Mouse (Mus musculus) MEL (cell line): ENCODE results near the gene Alx3. TPM values are rescaled to one million over a fixed set of nuclear protein-coding genes. Genes with fewer than 3 reads are reported as not detected.

Experiments
- DNase-seq: peaks from one replicate; pipeline ENCODE4 v3.0.0; 2011; ENCODE audit warnings: low read depth, low spot score
- H3K27ac ChIP-seq: 2 replicates; pipeline ENCODE4 v1.5.1; 2012; ENCODE audit warnings: low read depth, mild to moderate bottlenecking, control low read depth, low read length, moderate library complexity; ENCODE audit not compliant: control insufficient read depth
- H3K27me3 ChIP-seq, 2 experiments: fragments of 150-350 bp in 1 of 2; sonication (generic) in 1 of 2; 2 replicates each; pipeline ENCODE4 v1.6.1; 2012; ENCODE audit warnings: low read length in 2 of 2, mild to moderate bottlenecking in 2 of 2, improper control_type of control experiment in 1 of 2, moderate library complexity in 1 of 2; ENCODE audit not compliant: insufficient read depth in 2 of 2, control insufficient read depth in 1 of 2
- H3K36me3 ChIP-seq, 2 experiments: 2 replicates each; pipeline ENCODE4 v1.6.1; 2012 to 2014; ENCODE audit warnings: low read length in 2 of 2, improper control_type of control experiment in 1 of 2, inconsistent platforms in 1 of 2, mild to moderate bottlenecking in 1 of 2; ENCODE audit not compliant: insufficient read depth in 2 of 2, control insufficient read depth in 1 of 2
- H3K4me1 ChIP-seq, 2 experiments: fragments of 150-350 bp in 1 of 2; sonication (generic) in 1 of 2; 2 replicates each; pipeline ENCODE4 v1.6.1; 2012; ENCODE audit warnings: low read length in 2 of 2, improper control_type of control experiment in 1 of 2, mild to moderate bottlenecking in 1 of 2; ENCODE audit not compliant: insufficient read depth in 2 of 2, control insufficient read depth in 1 of 2
- H3K4me3 ChIP-seq, 2 experiments: fragments of 150-350 bp in 1 of 2; sonication (generic) in 1 of 2; 2 replicates each; pipeline ENCODE4 v1.5.1; 2012; ENCODE audit warnings: low read depth in 2 of 2, low read length in 2 of 2, mild to moderate bottlenecking in 2 of 2, moderate library complexity in 2 of 2, control low read depth in 1 of 2, improper control_type of control experiment in 1 of 2; ENCODE audit not compliant: control insufficient read depth in 1 of 2, insufficient read depth in 1 of 2
- H3K79me2 ChIP-seq: 2 replicates; pipeline ENCODE4 v1.6.1; 2012; ENCODE audit warnings: mild to moderate bottlenecking, low read length, moderate library complexity; ENCODE audit not compliant: control insufficient read depth, poor library complexity, insufficient read depth
- H3K9ac ChIP-seq: 2 replicates; pipeline ENCODE4 v1.6.1; 2012; ENCODE audit warnings: low read depth, mild to moderate bottlenecking, control low read depth, low read length, moderate library complexity; ENCODE audit not compliant: control insufficient read depth, poor library complexity, severe bottlenecking
- H3K9me3 ChIP-seq: fragments of 150-350 bp; sonication (generic); replicated peaks from 2 replicates; pipeline ENCODE4 v1.6.1; 2012; ENCODE audit warnings: mild to moderate bottlenecking, low read length, improper control_type of control experiment, moderate library complexity; ENCODE audit not compliant: insufficient read depth
- CHD1 ChIP-seq: IDR thresholded peaks from 2 replicates; pipeline ENCODE4 v1.6.1; 2012; ENCODE audit warnings: low read depth, mild to moderate bottlenecking, inconsistent platforms, low read length, improper control_type of control experiment
- EP300 ChIP-seq, 2 experiments: IDR thresholded peaks; 2 replicates each; pipeline ENCODE4 v1.6.1; 2011; ENCODE audit warnings: improper control_type of control experiment in 2 of 2, low read length in 2 of 2, low read depth in 1 of 2, mild to moderate bottlenecking in 1 of 2
- GATA1 ChIP-seq: IDR thresholded peaks from 2 replicates; pipeline ENCODE4 v1.6.1; 2011; ENCODE audit warnings: low read depth, low read length, improper control_type of control experiment
- JUND ChIP-seq: IDR thresholded peaks from 2 replicates; pipeline ENCODE4 v1.6.1; 2011; ENCODE audit warnings: low read depth, mild to moderate bottlenecking, improper control_type of control experiment, low read length
- POLR2AphosphoS2 ChIP-seq: IDR thresholded peaks from 2 replicates; pipeline ENCODE4 v1.6.1; 2011; ENCODE audit warnings: low read length, improper control_type of control experiment
- SMC3 ChIP-seq: IDR thresholded peaks from 2 replicates; pipeline ENCODE4 v1.6.1; 2011; ENCODE audit warnings: low read depth, low read length, improper control_type of control experiment
- UBTF ChIP-seq: IDR thresholded peaks from 2 replicates; pipeline ENCODE4 v1.6.1; 2012; ENCODE audit warnings: low read depth, mild to moderate bottlenecking, inconsistent platforms, low read length, improper control_type of control experiment, moderate library complexity, borderline replicate concordance; ENCODE audit not compliant: insufficient read depth
- ZC3H11A ChIP-seq: IDR thresholded peaks from 2 replicates; pipeline ENCODE4 v1.6.1; 2012; ENCODE audit warnings: low read depth, mild to moderate bottlenecking, inconsistent platforms, low read length, improper control_type of control experiment
- polyA plus RNA-seq, 2 experiments: library from polyadenylated mRNA; stranded (reverse) in 1 of 2; unstranded in 1 of 2; fragments of >175 nt in 1 of 2; fragments of >200 nt in 1 of 2; gene quantifications; 2 replicates each; pipeline versions ENCODE4 v1.2.1 to v1.2.4; 2012; ENCODE audit warnings: low replicate concordance in 2 of 2, low read depth in 1 of 2; ENCODE audit not compliant: insufficient read length in 2 of 2, insufficient read depth in 1 of 2, missing spikeins in 1 of 2
- total RNA-seq: library from RNA; depleted of rRNA; stranded (reverse); fragments of 300-350 nt; gene quantifications from 2 replicates; pipeline ENCODE4 v1.2.3, GENCODE M21; 2012; rRNA removed

Gene Alx3
- total and polyA plus RNA-seq, 3 experiments = not detected

- TF ChIP-seq GATA1 (no peak), CHD1 (no peak), POLR2AphosphoS2 (no peak), EP300 (IDR thresholded peaks at IDR 0.05; ENCODE audit: low read depth in 1 of 2, low read length in 2 of 2) (no peak), JUND (no peak), ZC3H11A (no peak), SMC3 (no peak), UBTF (no peak)
- H3K27me3 ChIP-seq = no peaks in the 10 kb centered on the region
- H3K27ac ChIP-seq = no peak overlapping the region
- no peak overlapping the region for H3K4me3 ChIP-seq
- no peak for DNase-seq
- no peaks in the 10 kb centered on the region for H3K36me3 ChIP-seq
- no peak overlapping the region for H3K9ac ChIP-seq
- no peaks in the 10 kb centered on the region for H3K4me1 ChIP-seq
- no peaks in the 10 kb centered on the region for H3K79me2 ChIP-seq
- no peaks in the 10 kb centered on the region for H3K9me3 ChIP-seq
These were observed 60.0 kb downstream of the Alx3 start for GRCm38 (mm10) chr3:107654861-107655260.

Other genes with a start within 250 kb of the Alx3 start
- gene Kcnc4, start 135.5 kb upstream of the Alx3 start, total RNA-seq = not detected in 2 replicates
- gene Kcnc4, start 135.5 kb upstream of the Alx3 start, polyA plus RNA-seq = not detected
- 0.04 TPM in 1 of 2 replicates, not detected in the other for gene Slc6a17, start 77.0 kb upstream of the Alx3 start, total RNA-seq
- not detected for gene Slc6a17, start 77.0 kb upstream of the Alx3 start, polyA plus RNA-seq
- not detected in 2 replicates for gene Ubl4b, start 40.0 kb upstream of the Alx3 start, total RNA-seq
- gene Ubl4b, start 40.0 kb upstream of the Alx3 start, polyA plus RNA-seq = not detected
- gene Gm10961, start 36.3 kb downstream of the Alx3 start, total RNA-seq = not detected in 2 replicates
- gene Gm10961, start 36.3 kb downstream of the Alx3 start, polyA plus RNA-seq = not detected
- gene Strip1, start 36.7 kb downstream of the Alx3 start, total RNA-seq = 19.8 and 20.2 TPM in 2 replicates
- gene Strip1, start 36.7 kb downstream of the Alx3 start, polyA plus RNA-seq = 10 to 100 TPM in 1 of 2 experiments, not detected in 1; 32.9 TPM
- gene Ahcyl1, start 101.5 kb downstream of the Alx3 start, total RNA-seq = 28.0 and 32.4 TPM in 2 replicates
- gene Ahcyl1, start 101.5 kb downstream of the Alx3 start, polyA plus RNA-seq = 100 to 1,000 TPM; 104 to 105 TPM
- 0.10 and 0.12 TPM in 2 replicates for gene Csf1, start 165.4 kb downstream of the Alx3 start, total RNA-seq
- under 1 TPM in 1 of 2 experiments, not detected in 1; 0.19 TPM for gene Csf1, start 165.4 kb downstream of the Alx3 start, polyA plus RNA-seq